Mouse (Mus musculus): ENCODE results near the gene Irf1. TPM values are rescaled to one million over a fixed set of nuclear protein-coding genes. Genes with fewer than 3 reads are reported as not detected.

Gene Irf1
- polyA plus RNA-seq, 1 experiment from 2014 or later: 14.0 TPM

DNA sequence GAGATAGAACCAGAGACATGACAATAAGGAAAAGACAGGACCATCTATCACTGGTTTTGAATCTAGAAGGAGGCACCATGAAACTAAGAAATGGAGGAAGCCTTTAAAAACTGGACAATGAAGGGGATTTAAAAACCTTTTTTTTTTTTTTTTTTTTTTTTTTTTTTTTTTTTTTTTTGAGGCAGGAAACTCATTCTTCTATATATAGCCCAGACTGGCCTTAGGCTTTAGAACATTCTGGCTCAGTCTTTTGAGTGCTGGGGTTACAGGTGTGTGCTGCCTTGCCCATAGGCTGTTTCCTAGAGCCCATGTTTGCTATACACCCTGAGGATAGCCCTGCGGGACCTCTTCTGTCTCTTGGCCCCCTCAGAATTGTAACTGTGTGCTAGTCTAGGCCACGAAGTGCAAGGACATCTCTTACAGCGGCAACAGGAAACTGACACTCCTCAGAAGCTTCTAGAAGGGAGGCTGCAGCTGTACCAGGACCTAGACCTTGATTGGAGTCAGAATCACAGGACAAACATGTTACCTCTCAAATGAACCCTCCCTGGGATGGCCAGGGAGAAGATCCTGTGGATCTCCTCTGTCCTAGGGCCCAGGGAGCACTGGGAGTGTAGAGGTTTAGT is 15.6 kb downstream of the Irf1 start:
- H3K4me2 ChIP-seq (ENCODE audit: low read length): no peak overlapping the region
- ATAC-seq (replicated peaks; ENCODE audit: low FRiP score, low read depth) (no peak), DNase-seq (ENCODE audit: low spot score) (no peak)
- peak overlapping the region; percentile 37 for H3K27ac ChIP-seq
- H3K9ac ChIP-seq (ENCODE audit: low read depth, low read length): no peak overlapping the region
- H3K9me3 ChIP-seq (replicated peaks; ENCODE audit: low read length): no peaks in the 10 kb centered on the region
- WGBS: 86% methylated on average over 3 of the region's 3 CpGs
- H3K36me3 ChIP-seq (ENCODE audit: insufficient read depth, low read length): no peaks in the 10 kb centered on the region
- 0 out of 2 replicates have a peak, but pooled peaks cover 5% of the 10 kb centered on the region for H3K4me1 ChIP-seq (replicated peaks; ENCODE audit: insufficient read depth, low read length)
- H3K27me3 ChIP-seq (ENCODE audit: insufficient read depth, low read length): no peaks in the 10 kb centered on the region
- H3K4me3 ChIP-seq (replicated peaks; ENCODE audit: low read depth, low read length): no peak overlapping the region
- no peak for TF ChIP-seq CTCF (IDR thresholded peaks at IDR 0.05; ENCODE audit: low read depth)

DNA sequence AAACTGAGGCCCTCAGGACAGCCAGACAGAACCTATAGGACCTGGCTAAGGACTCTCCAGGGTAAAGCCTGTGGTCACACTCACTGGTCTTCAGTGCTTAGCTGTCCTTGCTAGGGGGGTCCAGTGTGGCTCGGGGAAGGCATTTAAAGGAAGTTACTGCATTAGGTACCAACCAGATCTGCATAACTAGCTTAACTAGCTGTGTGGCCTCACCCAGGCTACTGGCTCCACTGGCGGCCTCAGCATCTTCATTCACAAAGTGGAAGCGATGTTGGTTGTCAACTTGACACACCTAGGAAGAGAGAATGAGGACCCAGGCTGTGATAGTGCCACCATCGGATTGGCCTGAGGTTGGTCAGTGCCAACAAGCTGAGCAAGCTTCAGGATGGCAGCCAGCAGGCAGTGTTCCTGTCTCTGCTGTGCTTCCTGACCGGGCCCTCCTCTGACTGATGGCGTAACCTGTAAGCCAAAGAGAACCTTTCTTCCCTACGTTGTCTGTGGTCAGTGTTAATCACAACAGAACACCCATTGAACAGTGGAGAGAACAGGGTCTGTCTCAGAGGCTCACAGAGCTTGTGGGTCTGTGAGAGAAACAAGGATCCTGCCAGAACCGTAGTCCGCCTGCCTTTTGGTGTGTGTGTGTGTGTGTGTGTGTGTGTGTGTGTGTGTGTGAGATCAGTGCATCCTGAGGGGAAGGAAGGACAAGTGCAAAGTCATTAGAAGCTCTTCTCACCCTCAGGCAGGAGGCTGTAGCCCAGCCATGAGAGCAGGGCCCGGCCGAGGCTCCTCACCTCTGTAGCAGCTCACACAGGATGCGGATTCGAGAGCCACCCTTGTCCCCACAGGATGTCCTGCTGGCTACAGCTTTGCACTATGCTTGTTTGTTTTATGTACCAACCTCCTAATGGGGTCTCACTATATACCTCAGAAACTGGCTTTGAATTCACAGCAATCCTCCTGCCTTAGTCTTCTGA is 16.5 kb downstream of the Irf1 start:
- DNase-seq (ENCODE audit: low spot score) (no peak), ATAC-seq (replicated peaks; ENCODE audit: low FRiP score, low read depth) (no peak)
- no peaks in the 10 kb centered on the region for H3K27me3 ChIP-seq (ENCODE audit: insufficient read depth, low read length)
- no peaks in the 10 kb centered on the region for H3K36me3 ChIP-seq (ENCODE audit: insufficient read depth, low read length)
- 0 out of 2 replicates have a peak, but pooled peaks cover 5% of the 10 kb centered on the region for H3K4me1 ChIP-seq (replicated peaks; ENCODE audit: insufficient read depth, low read length)
- no peak overlapping the region for H3K4me3 ChIP-seq (replicated peaks; ENCODE audit: low read depth, low read length)
- 75% methylated on average over 13 of the region's 13 CpGs for WGBS
- no peak for TF ChIP-seq CTCF (IDR thresholded peaks at IDR 0.05; ENCODE audit: low read depth)
- no peak overlapping the region for H3K4me2 ChIP-seq (ENCODE audit: low read length)
- H3K9ac ChIP-seq (ENCODE audit: low read depth, low read length): no peak overlapping the region
- H3K9me3 ChIP-seq (replicated peaks; ENCODE audit: low read length): no peaks in the 10 kb centered on the region
- H3K27ac ChIP-seq: peak overlapping the region; percentile 37

GRCm38 (mm10) chr11:53788196-53788595 is 18.4 kb downstream of the Irf1 start:
- H3K36me3 ChIP-seq (ENCODE audit: insufficient read depth, low read length): no peaks in the 10 kb centered on the region
- no peaks in the 10 kb centered on the region for H3K9me3 ChIP-seq (replicated peaks; ENCODE audit: low read length)
- H3K4me1 ChIP-seq (replicated peaks; ENCODE audit: insufficient read depth, low read length): 0 out of 2 replicates have a peak, but pooled peaks cover 5% of the 10 kb centered on the region
- DNase-seq (ENCODE audit: low spot score): no peak
- H3K9ac ChIP-seq (ENCODE audit: low read depth, low read length): no peak overlapping the region
- H3K4me2 ChIP-seq (ENCODE audit: low read length): no peak overlapping the region
- no peak overlapping the region for H3K4me3 ChIP-seq (replicated peaks; ENCODE audit: low read depth, low read length)
- no peak for TF ChIP-seq CTCF (IDR thresholded peaks at IDR 0.05; ENCODE audit: low read depth)
- ATAC-seq (replicated peaks; ENCODE audit: low FRiP score, low read depth): no peak
- no peak overlapping the region for H3K27ac ChIP-seq
- no peaks in the 10 kb centered on the region for H3K27me3 ChIP-seq (ENCODE audit: insufficient read depth, low read length)
- 53% methylated on average over 8 of the region's 8 CpGs for WGBS

GRCm38 (mm10) chr11:53789277-53789676 is 19.5 kb downstream of the Irf1 start:
- Histone ChIP-seq H3K27ac (no peak overlapping the region), H3K9me3 (replicated peaks; ENCODE audit: low read length) (no peaks in the 10 kb centered on the region), H3K4me1 (replicated peaks; ENCODE audit: insufficient read depth, low read length) (no peaks in the 10 kb centered on the region), H3K4me3 (replicated peaks; ENCODE audit: low read depth, low read length) (no peak overlapping the region), H3K9ac (ENCODE audit: low read depth, low read length) (no peak overlapping the region), H3K27me3 (ENCODE audit: insufficient read depth, low read length) (no peaks in the 10 kb centered on the region), H3K36me3 (ENCODE audit: insufficient read depth, low read length) (no peaks in the 10 kb centered on the region), H3K4me2 (ENCODE audit: low read length) (no peak overlapping the region)
- WGBS: 58% methylated on average over 3 of the region's 3 CpGs
- no peak for DNase-seq (ENCODE audit: low spot score)
- no peak for ATAC-seq (replicated peaks; ENCODE audit: low FRiP score, low read depth)
- TF ChIP-seq CTCF (IDR thresholded peaks at IDR 0.05; ENCODE audit: low read depth): no peak

DNA sequence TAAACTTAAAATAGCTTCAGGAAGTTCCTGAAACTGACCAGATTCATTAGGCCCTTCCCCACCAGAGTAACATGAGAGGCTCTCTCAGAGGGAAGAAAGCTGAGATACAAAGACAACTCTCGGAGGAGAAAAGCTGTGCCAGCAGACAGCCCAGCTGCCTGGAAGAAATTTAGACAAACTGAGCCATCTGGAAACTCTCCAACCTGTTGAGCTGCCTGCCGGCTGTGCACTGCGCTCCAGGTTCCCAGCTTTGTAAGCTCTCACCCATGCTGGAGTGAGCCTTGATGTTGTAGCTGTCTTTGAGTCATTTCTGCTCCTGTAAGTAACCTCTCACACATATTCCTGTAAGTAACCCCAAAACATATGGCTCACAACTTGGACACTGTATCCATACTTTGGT is 23.2 kb downstream of the Irf1 start:
- no peak for TF ChIP-seq CTCF (IDR thresholded peaks at IDR 0.05; ENCODE audit: low read depth)
- 73% methylated on average over 3 of the region's 3 CpGs for WGBS
- DNase-seq (ENCODE audit: low spot score) (no peak), ATAC-seq (replicated peaks; ENCODE audit: low FRiP score, low read depth) (no peak)
- Histone ChIP-seq H3K9me3 (replicated peaks; ENCODE audit: low read length) (no peaks in the 10 kb centered on the region), H3K36me3 (ENCODE audit: insufficient read depth, low read length) (no peaks in the 10 kb centered on the region), H3K4me3 (replicated peaks; ENCODE audit: low read depth, low read length) (no peak overlapping the region), H3K27ac (no peak overlapping the region), H3K27me3 (ENCODE audit: insufficient read depth, low read length) (no peaks in the 10 kb centered on the region), H3K4me2 (ENCODE audit: low read length) (no peak overlapping the region), H3K9ac (ENCODE audit: low read depth, low read length) (no peak overlapping the region), H3K4me1 (replicated peaks; ENCODE audit: insufficient read depth, low read length) (peaks cover 27% of the 10 kb centered on the region)

GRCm38 (mm10) chr11:53794015-53794414 is 24.2 kb downstream of the Irf1 start:
- no peaks in the 10 kb centered on the region for H3K9me3 ChIP-seq (replicated peaks; ENCODE audit: low read length)
- peaks cover 27% of the 10 kb centered on the region for H3K4me1 ChIP-seq (replicated peaks; ENCODE audit: insufficient read depth, low read length)
- H3K27me3 ChIP-seq (ENCODE audit: insufficient read depth, low read length): no peaks in the 10 kb centered on the region
- H3K4me2 ChIP-seq (ENCODE audit: low read length): no peak overlapping the region
- DNase-seq (ENCODE audit: low spot score) (no peak), ATAC-seq (replicated peaks; ENCODE audit: low FRiP score, low read depth) (no peak)
- no peak overlapping the region for H3K4me3 ChIP-seq (replicated peaks; ENCODE audit: low read depth, low read length)
- 72% methylated on average over 3 of the region's 3 CpGs for WGBS
- no peak for TF ChIP-seq CTCF (IDR thresholded peaks at IDR 0.05; ENCODE audit: low read depth)
- peak overlapping the region; percentile 67 for H3K27ac ChIP-seq
- H3K9ac ChIP-seq (ENCODE audit: low read depth, low read length): no peak overlapping the region
- no peaks in the 10 kb centered on the region for H3K36me3 ChIP-seq (ENCODE audit: insufficient read depth, low read length)

Data from kidney, postnatal 0 days (tissue).